Mouse (Mus musculus) cortical plate, adult 2 months (tissue): ENCODE measurements at regions not wholly inside any gene's neighbourhood (a gene's known extent, or its start where the extent isn't known, plus 50 kb on each side); places are given as distances from the start of the nearest gene placed in this dataset.

Source experiments
- CTCF ChIP-seq: fragments of 200-500 bp; IDR thresholded peaks from 2 replicates; pipeline ENCODE4 v1.5.1; 2011; ENCODE audit warnings: mild to moderate bottlenecking, control low read depth, low read length; ENCODE audit not compliant: insufficient read depth; ENCODE audit errors: extremely low read depth
- POLR2A ChIP-seq: fragments of 200-500 bp; IDR thresholded peaks from 2 replicates; pipeline ENCODE4 v1.6.1; 2011; ENCODE audit warnings: mild to moderate bottlenecking, low read length, control low read depth; ENCODE audit not compliant: insufficient read depth; ENCODE audit errors: extremely low read depth

DNA sequence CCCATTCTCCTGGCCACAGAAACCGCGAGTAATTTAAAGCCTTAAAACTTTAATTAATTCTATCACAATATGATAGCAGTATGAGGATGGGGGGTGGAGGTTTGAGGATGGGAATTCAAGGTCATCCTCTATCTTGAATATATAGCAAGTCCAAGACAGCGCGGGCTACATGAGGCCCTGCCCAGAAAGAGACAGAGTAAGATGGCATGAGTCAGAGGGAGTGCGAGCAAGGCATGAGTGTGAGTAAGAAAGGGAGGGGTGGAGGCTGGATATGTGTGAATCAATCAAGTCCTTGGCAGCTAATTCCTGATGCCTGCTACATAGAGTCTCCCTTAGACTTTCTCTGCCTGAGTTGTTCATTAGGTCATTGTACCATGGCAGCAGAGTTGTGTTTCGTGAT, 186.5 kb upstream of the Palmd start:
- TF ChIP-seq CTCF (no peak), POLR2A (no peak)
